Mouse (Mus musculus) liver, embryonic 14.5 days (tissue): ENCODE data around the gene Agap3. TPM values are rescaled to one million over a fixed set of nuclear protein-coding genes. Genes with fewer than 3 reads are reported as not detected.
A peak's percentile ranks its signal among the peaks of the same experiment; 100 is the strongest.

Experiments used
- ATAC-seq: fragments of 200-750 bp; cut with Nextera tagmentation; 2 replicates; pipeline ENCODE4 v1.8.0; 2017; ENCODE audit warnings: moderate number of reproducible peaks, mild to moderate bottlenecking, moderate library complexity; ENCODE audit not compliant: insufficient read depth
- DNase-seq, 3 experiments: peaks; one replicate each; pipeline ENCODE4 v3.0.0-alpha.2; 2012 to 2013; ENCODE audit warnings: low read depth in 3 of 3, low spot score in 3 of 3
- H3K27ac ChIP-seq: fragments of 300-500 bp; sonication (generic); 2 replicates; pipeline ENCODE4 v1.5.1; 2014; ENCODE audit warnings: moderate library complexity, mild to moderate bottlenecking, control low read depth, inconsistent platforms
- H3K27me3 ChIP-seq: fragments of 300-500 bp; sonication (generic); 2 replicates; pipeline ENCODE4 v1.6.1; 2014; ENCODE audit warnings: mild to moderate bottlenecking, low read length, moderate library complexity; ENCODE audit not compliant: control insufficient read depth, insufficient read depth
- H3K36me3 ChIP-seq: fragments of 300-500 bp; sonication (generic); replicated peaks from 2 replicates; pipeline ENCODE4 v1.6.1; 2014; ENCODE audit warnings: low read depth; ENCODE audit not compliant: control insufficient read depth, insufficient read depth
- H3K4me1 ChIP-seq, 2 experiments: fragments of 200-500 bp in 1 of 2; fragments of 300-500 bp in 1 of 2; sonication (generic) in 1 of 2; replicated peaks; 2 replicates each; pipeline ENCODE4 v1.6.1; 2012 to 2014; ENCODE audit warnings: antibody characterized with exemption in 1 of 2, inconsistent platforms in 1 of 2, low read length in 1 of 2; ENCODE audit not compliant: control insufficient read depth in 2 of 2, insufficient read depth in 2 of 2
- H3K4me2 ChIP-seq: fragments of 300-500 bp; sonication (generic); 2 replicates; pipeline ENCODE4 v1.6.1; 2014; ENCODE audit warnings: low read depth, mild to moderate bottlenecking, control low read depth, moderate library complexity
- H3K4me3 ChIP-seq, 2 experiments: fragments of 200-500 bp in 1 of 2; fragments of 300-500 bp in 1 of 2; sonication (generic) in 1 of 2; 2 replicates each; pipeline ENCODE4 v1.5.1; 2012 to 2014; ENCODE audit warnings: low read depth in 2 of 2, low read length in 2 of 2, mild to moderate bottlenecking in 2 of 2, control low read depth in 1 of 2, inconsistent platforms in 1 of 2, moderate library complexity in 1 of 2; ENCODE audit not compliant: insufficient read depth in 1 of 2
- H3K9ac ChIP-seq: fragments of 300-500 bp; sonication (generic); replicated peaks from 2 replicates; pipeline ENCODE4 v1.6.1; 2014; ENCODE audit warnings: mild to moderate bottlenecking, control low read depth, moderate library complexity
- H3K9me3 ChIP-seq: fragments of 300-500 bp; sonication (generic); 2 replicates; pipeline ENCODE4 v1.6.1; 2016; ENCODE audit warnings: low read length, mixed read lengths; ENCODE audit not compliant: control insufficient read depth
- CTCF ChIP-seq: IDR thresholded peaks from 2 replicates; pipeline ENCODE4 v1.5.1; 2016; ENCODE audit warnings: antibody characterized with exemption, low read depth, control low read depth
- EP300 ChIP-seq: IDR thresholded peaks from 2 replicates; pipeline ENCODE4 v1.6.1; 2016; ENCODE audit warnings: antibody characterized with exemption, low read depth
- WGBS: fragments of 180-500 bp; shearing (Covaris S2); extraction: QIAGEN DNeasy Blood & Tissue Kit; methylation state at CpG from one replicate; pipeline ENCODE4 v1.1.7; 2014; ENCODE audit not compliant: insufficient replicate concordance; 5-methylcytosine and 5-hydroxymethylcytosine counted together
- polyA plus RNA-seq, 2 experiments: library from polyadenylated mRNA; depleted of rRNA in 1 of 2; stranded (reverse) in 1 of 2; unstranded in 1 of 2; fragments of >200 nt; fragmentation: Nextera tagmentation in 1 of 2; extraction: Ambion mirVana in 1 of 2; gene quantifications; 2 replicates each; pipeline versions ENCODE4 v1.2.1 to v1.2.3; 2012 to 2014

Agap3 gene
- polyA plus RNA-seq, 2 experiments = 6.6 to 16.9 TPM

DNA sequence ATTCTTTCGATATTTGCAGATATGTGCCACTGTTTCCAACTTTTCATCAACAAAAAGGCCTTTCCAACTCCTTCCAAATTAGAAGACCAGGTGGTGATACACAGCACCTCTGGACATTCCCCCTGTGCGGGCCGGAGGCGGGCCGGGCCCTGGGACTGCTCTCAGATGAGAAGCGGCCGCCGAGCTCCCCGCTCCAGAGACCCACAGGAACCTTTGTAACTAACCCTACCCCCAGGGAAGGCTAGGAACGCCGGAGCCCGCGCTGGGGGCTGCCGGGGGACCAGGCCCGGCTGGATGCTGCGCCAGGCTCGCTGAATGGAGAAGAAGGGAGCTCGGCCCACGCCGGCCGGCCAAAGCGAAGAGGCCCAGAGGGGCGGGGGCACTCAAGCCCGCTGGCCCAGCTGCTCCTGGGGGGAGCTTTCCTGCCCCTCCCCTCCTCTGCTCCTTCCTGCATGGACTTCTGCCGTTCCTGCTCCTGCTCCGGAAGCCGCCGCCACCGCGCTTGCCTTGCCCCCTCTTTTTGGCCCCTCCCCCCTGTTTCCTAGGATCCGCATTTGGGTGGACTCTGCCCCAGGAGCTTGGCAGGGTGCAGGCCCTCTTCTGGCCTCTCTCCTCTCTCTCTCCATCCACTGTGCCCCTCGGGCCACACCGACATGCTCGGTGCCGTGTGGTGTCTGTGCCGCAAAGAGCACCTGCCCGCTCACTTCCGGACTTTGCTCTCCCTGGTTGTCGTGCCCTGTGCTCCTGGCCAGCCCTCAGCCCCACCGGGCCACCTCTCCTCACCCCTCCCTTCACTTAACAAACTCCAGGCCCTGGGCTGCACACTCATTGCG, 30.5 kb downstream of the Agap3 start:
- ATAC-seq (peak; percentile 57), DNase-seq (no peak)
- Histone ChIP-seq H3K9me3 (no peaks in the 10 kb centered on the region), H3K4me2 (no peak overlapping the region; the same call in 1 of the 2 replicates), H3K4me1 (0 out of 4 replicates have a peak, but pooled peaks cover 0 to 2% of the 10 kb centered on the region in 2 experiments), H3K27ac (no peak overlapping the region), H3K36me3 (peaks cover 14% of the 10 kb centered on the region; the same call in 1 of the 2 replicates), H3K9ac (no peak overlapping the region), H3K27me3 (no peaks in the 10 kb centered on the region), H3K4me3 (no peak overlapping the region)
- WGBS = 69% methylated on average over 41 of the region's 41 CpGs
- TF ChIP-seq CTCF = no peak
- no peak for TF ChIP-seq EP300

DNA sequence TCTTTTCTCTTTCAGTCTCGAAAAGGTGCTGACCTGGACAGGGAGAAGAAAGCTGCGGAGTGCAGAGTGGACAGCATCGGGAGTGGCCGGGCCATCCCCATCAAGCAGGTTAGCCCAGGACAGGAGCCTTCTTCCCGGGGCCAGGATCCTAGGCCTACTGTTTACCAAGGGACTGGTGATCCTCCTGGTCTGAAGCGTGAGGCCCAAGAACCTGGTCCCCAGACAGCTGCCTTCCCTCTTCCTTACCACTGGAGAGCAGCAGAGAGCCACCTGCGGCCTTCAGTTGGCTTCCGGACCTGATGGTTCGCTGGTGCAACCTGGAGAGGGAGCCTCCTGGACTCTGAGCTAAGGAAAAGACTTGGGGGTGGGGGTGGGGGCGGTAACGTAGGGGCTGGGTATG, 31.3 kb downstream of the Agap3 start:
- 53% methylated on average over 11 of the region's 11 CpGs for WGBS
- 0 out of 4 replicates have a peak, but pooled peaks cover 0 to 2% of the 10 kb centered on the region in 2 experiments for H3K4me1 ChIP-seq
- H3K36me3 ChIP-seq = peaks cover 17% of the 10 kb centered on the region
- H3K27ac ChIP-seq = no peak overlapping the region
- no peaks in the 10 kb centered on the region for H3K9me3 ChIP-seq
- no peak overlapping the region for H3K4me3 ChIP-seq
- H3K27me3 ChIP-seq = no peaks in the 10 kb centered on the region
- no peak overlapping the region for H3K9ac ChIP-seq
- DNase-seq (peak; percentile 30 to 35 (median 32)), ATAC-seq (peak; percentile 10; the same call in 1 of the 2 replicates)
- TF ChIP-seq CTCF = peak; percentile 86
- TF ChIP-seq EP300 = no peak
- H3K4me2 ChIP-seq = peak overlapping the region; percentile 19

DNA sequence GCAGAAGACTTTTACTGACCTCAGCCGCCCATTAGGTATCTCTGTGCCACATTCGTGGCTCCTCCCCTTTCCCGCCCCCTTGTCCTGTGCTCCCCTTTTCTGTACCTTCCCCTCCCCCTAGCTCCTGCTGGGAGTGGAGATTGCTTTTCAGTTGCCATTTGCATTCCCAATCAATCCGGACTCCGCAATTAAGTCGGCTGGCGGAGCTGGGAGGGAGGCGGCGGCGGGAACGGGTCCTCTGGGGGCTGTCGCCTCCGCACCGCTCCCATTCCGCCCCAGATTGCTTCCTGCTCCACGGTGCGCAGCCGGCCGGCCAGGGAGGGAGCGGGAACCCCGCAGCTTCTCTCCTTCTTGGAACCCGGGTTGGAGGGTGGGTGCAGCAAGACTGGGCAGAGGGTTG, 33.0 kb downstream of the Agap3 start:
- DNase-seq = peak in 1 of 3 experiments; percentile 17
- H3K36me3 ChIP-seq = peaks cover 13% of the 10 kb centered on the region
- no peak for ATAC-seq

DNA sequence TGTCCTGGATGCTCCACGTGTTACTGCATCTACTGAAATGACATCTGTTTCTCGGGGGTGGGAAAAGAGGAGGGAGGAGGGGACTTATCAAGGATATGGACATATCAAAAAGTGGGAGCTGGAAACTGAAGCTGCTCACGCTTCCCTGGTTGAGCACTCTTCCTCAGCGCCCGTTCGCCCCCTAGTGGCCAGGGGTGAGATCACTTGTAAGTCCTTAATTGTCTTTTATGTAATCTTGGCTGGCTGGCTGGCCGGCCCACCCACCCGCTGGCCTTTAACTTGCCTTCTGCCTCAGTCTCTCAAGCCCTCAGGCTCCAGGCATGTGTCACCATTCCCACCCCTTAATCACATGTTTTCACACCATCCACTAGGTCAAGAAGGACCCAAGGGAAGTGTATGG, 34.1 kb downstream of the Agap3 start:
- Histone ChIP-seq H3K9ac (no peak overlapping the region), H3K9me3 (no peaks in the 10 kb centered on the region), H3K27me3 (no peaks in the 10 kb centered on the region), H3K4me1 (0 out of 4 replicates have a peak, but pooled peaks cover 0 to 2% of the 10 kb centered on the region in 2 experiments), H3K27ac (no peak overlapping the region), H3K4me2 (no peak overlapping the region), H3K36me3 (peaks cover 13% of the 10 kb centered on the region), H3K4me3 (no peak overlapping the region)
- ATAC-seq = no peak
- WGBS = 7% methylated on average over 8 of the region's 8 CpGs
- DNase-seq = peak; percentile 44 to 56 (median 48)
- no peak for TF ChIP-seq EP300
- peak; percentile 96 for TF ChIP-seq CTCF

More for the DNA sequence above, 33.0 kb downstream of the Agap3 start:
- Histone ChIP-seq H3K4me2 (peak overlapping the region; percentile 47), H3K9me3 (no peaks in the 10 kb centered on the region), H3K27me3 (no peaks in the 10 kb centered on the region), H3K4me1 (0 out of 4 replicates have a peak, but pooled peaks cover 0 to 2% of the 10 kb centered on the region in 2 experiments), H3K9ac (no peak overlapping the region), H3K4me3 (peak overlapping the region in 1 of 2 experiments; percentile 12; a peak in 1 of 4 replicates), H3K27ac (no peak overlapping the region)
- no peak for TF ChIP-seq EP300
- no peak for TF ChIP-seq CTCF
- 75% methylated on average over 22 of the region's 22 CpGs for WGBS

DNA sequence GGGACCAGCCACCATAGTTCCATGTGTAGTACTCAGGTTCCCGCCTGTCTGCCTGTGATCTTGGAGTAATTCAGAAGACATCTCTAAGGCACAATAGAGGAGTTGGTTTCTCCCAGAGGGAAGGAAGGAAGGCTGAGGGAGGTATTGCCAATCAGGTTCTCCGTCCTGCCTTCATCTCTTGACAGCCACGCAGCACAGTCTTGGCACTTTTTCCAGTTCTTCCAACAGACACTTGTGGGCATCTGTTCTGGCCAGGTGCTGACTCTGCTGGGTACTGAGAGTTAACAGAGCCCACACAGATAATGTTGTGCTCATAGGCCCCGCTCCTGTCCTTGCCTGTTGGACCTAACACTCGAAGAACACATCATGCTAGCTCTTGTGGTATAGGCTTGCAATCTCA, 34.8 kb downstream of the Agap3 start:
- H3K4me1 ChIP-seq = 0 out of 4 replicates have a peak, but pooled peaks cover 0 to 2% of the 10 kb centered on the region in 2 experiments
- no peaks in the 10 kb centered on the region for H3K9me3 ChIP-seq
- no peak for ATAC-seq
- H3K27me3 ChIP-seq = no peaks in the 10 kb centered on the region
- 77% methylated on average over 5 of the region's 5 CpGs for WGBS
- no peak overlapping the region for H3K9ac ChIP-seq
- no peak for DNase-seq
- H3K36me3 ChIP-seq = peaks cover 13% of the 10 kb centered on the region
- TF ChIP-seq CTCF (no peak), EP300 (no peak)
- no peak overlapping the region for H3K4me3 ChIP-seq
- H3K4me2 ChIP-seq = no peak overlapping the region
- no peak overlapping the region for H3K27ac ChIP-seq
